Mouse (Mus musculus): ENCODE results near the gene Rab11a.

Rab11a gene

GRCm38 (mm10) chr9:64737406-64738201, at the start of gene Rab11a:
Gene Rab11a, minus strand, starts transcription at chr9:64737758.
- DNase-seq (ENCODE audit: low spot score): peak; percentile 97

GRCm38 (mm10) chr9:64786216-64786905, 48.8 kb upstream of the Rab11a start:
- no peak for DNase-seq (ENCODE audit: low spot score)

- DNase-seq (ENCODE audit: low spot score): peak; percentile 44
Observed at GRCm38 (mm10) chr9:64784841-64785240, 47.3 kb upstream of the Rab11a start.

GRCm38 (mm10) chr9:64783511-64783910, 46.0 kb upstream of the Rab11a start:
- DNase-seq (ENCODE audit: low spot score): no peak

- DNase-seq (ENCODE audit: low spot score): no peak
Observed at GRCm38 (mm10) chr9:64779628-64780027, 42.1 kb upstream of the Rab11a start.

GRCm38 (mm10) chr9:64778151-64778550, 40.6 kb upstream of the Rab11a start:
- no peak for DNase-seq (ENCODE audit: low spot score)

- DNase-seq (ENCODE audit: low spot score): no peak
Observed at GRCm38 (mm10) chr9:64777441-64777987, 40.0 kb upstream of the Rab11a start.

- no peak for DNase-seq (ENCODE audit: low spot score)
Observed at GRCm38 (mm10) chr9:64775491-64775890, 37.9 kb upstream of the Rab11a start.

GRCm38 (mm10) chr9:64774883-64775282, 37.3 kb upstream of the Rab11a start:
- DNase-seq (ENCODE audit: low spot score): no peak

GRCm38 (mm10) chr9:64774411-64774811, 36.9 kb upstream of the Rab11a start:
- DNase-seq (ENCODE audit: low spot score): peak; percentile 35

GRCm38 (mm10) chr9:64773936-64774335, 36.4 kb upstream of the Rab11a start:
- no peak for DNase-seq (ENCODE audit: low spot score)

- no peak for DNase-seq (ENCODE audit: low spot score)
Observed at GRCm38 (mm10) chr9:64773254-64773653, 35.7 kb upstream of the Rab11a start.

GRCm38 (mm10) chr9:64771236-64771635, 33.7 kb upstream of the Rab11a start:
- DNase-seq (ENCODE audit: low spot score): peak; percentile 10

GRCm38 (mm10) chr9:64770411-64770849, 32.9 kb upstream of the Rab11a start:
- no peak for DNase-seq (ENCODE audit: low spot score)

- DNase-seq (ENCODE audit: low spot score): no peak
Observed at GRCm38 (mm10) chr9:64769911-64770310, 32.4 kb upstream of the Rab11a start.

GRCm38 (mm10) chr9:64769066-64769695, 31.6 kb upstream of the Rab11a start:
- DNase-seq (ENCODE audit: low spot score): no peak

GRCm38 (mm10) chr9:64767796-64768195, 30.2 kb upstream of the Rab11a start:
- DNase-seq (ENCODE audit: low spot score): no peak

- DNase-seq (ENCODE audit: low spot score): no peak
Observed at GRCm38 (mm10) chr9:64766136-64766535, 28.6 kb upstream of the Rab11a start.

GRCm38 (mm10) chr9:64764824-64765223, 27.3 kb upstream of the Rab11a start:
- no peak for DNase-seq (ENCODE audit: low spot score)

- DNase-seq (ENCODE audit: low spot score): no peak
Observed at GRCm38 (mm10) chr9:64758052-64758451, 20.5 kb upstream of the Rab11a start.

GRCm38 (mm10) chr9:64752575-64752974, 15.0 kb upstream of the Rab11a start:
- no peak for DNase-seq (ENCODE audit: low spot score)

- DNase-seq (ENCODE audit: low spot score): no peak
Observed at GRCm38 (mm10) chr9:64749314-64749713, 11.8 kb upstream of the Rab11a start.

GRCm38 (mm10) chr9:64747735-64748134, 10.2 kb upstream of the Rab11a start:
- no peak for DNase-seq (ENCODE audit: low spot score)
